Mouse (Mus musculus) CD4-positive, CD25-positive, alpha-beta regulatory T cell, adult 2 months (primary cell): ENCODE data around the gene Dut.
"Not testable (repeated sequence)": the region's sequence is repeated elsewhere in the genome, so short reads cannot be mapped to it uniquely, and the experiment has no call there.

Source experiments
- DNase-seq: peaks from one replicate; pipeline ENCODE4 v3.0.0-alpha.2; 2012; ENCODE audit warnings: low read depth, low spot score

The Dut gene

GRCm38 (mm10) chr2:125254630-125255029 is 7.6 kb downstream of the Dut start:
- no peak for DNase-seq

GRCm38 (mm10) chr2:125255886-125256285 is 8.9 kb downstream of the Dut start:
- DNase-seq, result no peak

- DNase-seq, result peak; percentile 63
These were observed 12.5 kb downstream of the Dut start for GRCm38 (mm10) chr2:125259230-125260120.

- DNase-seq, result no peak
These were observed 13.3 kb downstream of the Dut start for GRCm38 (mm10) chr2:125260326-125260725.

- no peak for DNase-seq
These were observed 16.1 kb downstream of the Dut start for GRCm38 (mm10) chr2:125263056-125263455.

- no peak for DNase-seq
These were observed 16.8 kb downstream of the Dut start for GRCm38 (mm10) chr2:125263753-125264152.

- no peak for DNase-seq
These were observed 21.9 kb downstream of the Dut start for GRCm38 (mm10) chr2:125268876-125269275.

- no peak for DNase-seq
These were observed 28.6 kb downstream of the Dut start for GRCm38 (mm10) chr2:125275617-125276016.

- no peak for DNase-seq
These were observed 29.7 kb downstream of the Dut start for GRCm38 (mm10) chr2:125276692-125277091.

GRCm38 (mm10) chr2:125278474-125278873 is 31.5 kb downstream of the Dut start:
- DNase-seq, result no peak

- DNase-seq, result not testable (repeated sequence)
These were observed 33.0 kb downstream of the Dut start for GRCm38 (mm10) chr2:125279995-125280394.

- no peak for DNase-seq
These were observed 35.6 kb downstream of the Dut start for GRCm38 (mm10) chr2:125282334-125283206.

GRCm38 (mm10) chr2:125285777-125286176 is 38.8 kb downstream of the Dut start:
- DNase-seq, result no peak

GRCm38 (mm10) chr2:125290197-125290965 is 43.4 kb downstream of the Dut start:
- no peak for DNase-seq

- no peak for DNase-seq
These were observed 44.1 kb downstream of the Dut start for GRCm38 (mm10) chr2:125291101-125291500.

GRCm38 (mm10) chr2:125292616-125293015 is 45.6 kb downstream of the Dut start:
- no peak for DNase-seq

GRCm38 (mm10) chr2:125293969-125294491 is 47.0 kb downstream of the Dut start:
- DNase-seq, result no peak

GRCm38 (mm10) chr2:125295526-125295925 is 48.5 kb downstream of the Dut start:
- DNase-seq, result no peak

- DNase-seq, result no peak
These were observed 51.9 kb downstream of the Dut start for GRCm38 (mm10) chr2:125298841-125299240.

GRCm38 (mm10) chr2:125301877-125302624 is 55.1 kb downstream of the Dut start:
- no peak for DNase-seq

- no peak for DNase-seq
These were observed 55.6 kb downstream of the Dut start for GRCm38 (mm10) chr2:125302625-125302924.
